Mouse (Mus musculus): Measurements from ENCODE around the gene Fanca.

DNA sequence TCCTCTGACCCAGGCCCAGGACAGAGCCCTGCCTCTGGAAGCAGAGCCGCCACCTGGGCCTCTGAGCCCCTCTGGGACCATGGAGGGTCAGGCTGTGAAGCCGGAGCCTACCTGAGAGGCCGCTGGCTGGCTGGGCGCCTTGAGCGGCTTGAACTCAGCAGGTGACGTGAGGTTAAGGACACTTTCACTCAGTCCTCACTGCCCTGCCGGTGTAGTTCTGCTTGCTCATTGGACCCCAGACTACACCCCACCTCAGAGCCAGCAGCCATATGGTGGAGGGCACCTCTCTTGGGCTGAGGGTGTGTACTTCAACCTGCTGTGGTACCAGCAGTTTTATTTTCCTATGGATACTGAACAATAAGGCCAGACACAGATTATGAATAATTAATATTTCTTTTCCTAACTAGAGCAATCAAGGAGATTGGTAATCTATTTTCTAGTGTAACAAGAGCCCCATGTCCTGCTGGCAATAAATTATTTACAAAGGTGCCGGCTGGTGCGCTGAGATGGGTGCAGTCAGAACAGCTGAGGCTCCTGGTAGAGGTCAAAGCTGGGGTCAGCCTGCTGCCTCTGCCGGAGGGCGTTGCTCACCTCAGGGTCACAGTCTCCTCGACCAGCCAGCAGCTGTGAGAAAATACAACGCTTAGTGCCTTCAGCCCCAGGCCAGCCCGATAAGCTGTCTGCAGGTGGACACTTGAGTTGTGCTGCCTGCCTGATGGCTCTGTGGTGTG is 50.3 kb downstream of the Fanca start:
- no peak for TF ChIP-seq CTCF (IDR thresholded peaks at IDR 0.05; ENCODE audit: control insufficient read depth, insufficient read depth, insufficient read length)
- TF ChIP-seq USF1 (IDR thresholded peaks at IDR 0.05; ENCODE audit: low read depth): no peak
- TF ChIP-seq MAX (IDR thresholded peaks at IDR 0.05): no peak
- TF ChIP-seq MYOD1 (IDR thresholded peaks at IDR 0.05; ENCODE audit: control insufficient read depth, insufficient read length, low read depth): no peak
- TF ChIP-seq FOSL1 (IDR thresholded peaks at IDR 0.05; ENCODE audit: insufficient read depth, low read length, poor library complexity, severe bottlenecking): no peak
- TF ChIP-seq MYOG (IDR thresholded peaks at IDR 0.05; ENCODE audit: control insufficient read depth, extremely low read depth, insufficient read length): no peak
- TF ChIP-seq CEBPB (IDR thresholded peaks at IDR 0.05; ENCODE audit: low read depth): no peak
